Mouse (Mus musculus) lung, postnatal 36 days (tissue): ENCODE data around the gene Mthfd2.
A peak's percentile ranks its signal among the peaks of the same experiment; 100 is the strongest.

Experiments used
- DNase-seq: peaks from one replicate; pipeline ENCODE4 v3.0.0; 2022; ENCODE audit warnings: mixed read lengths

The Mthfd2 gene

DNA sequence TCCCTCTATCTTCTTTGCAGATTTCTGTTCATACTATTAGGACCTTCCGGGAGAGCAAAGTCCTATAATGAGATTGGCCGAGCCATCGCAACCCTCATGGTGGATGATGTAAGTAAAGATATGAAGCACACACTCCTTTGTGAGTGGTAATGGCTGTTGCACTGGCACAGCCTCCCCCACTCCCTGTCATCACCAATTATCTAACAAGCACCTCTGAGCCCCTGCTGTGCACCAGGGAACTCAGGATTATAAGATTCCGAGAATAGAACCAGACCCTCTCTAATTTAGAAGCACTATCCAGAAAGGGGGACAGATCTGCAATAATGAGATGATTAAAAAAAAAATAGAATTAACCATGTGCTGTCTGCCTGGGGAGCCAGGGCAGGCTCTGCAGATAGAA is 60.1 kb downstream of the Mthfd2 start:
- DNase-seq = no peak

DNA sequence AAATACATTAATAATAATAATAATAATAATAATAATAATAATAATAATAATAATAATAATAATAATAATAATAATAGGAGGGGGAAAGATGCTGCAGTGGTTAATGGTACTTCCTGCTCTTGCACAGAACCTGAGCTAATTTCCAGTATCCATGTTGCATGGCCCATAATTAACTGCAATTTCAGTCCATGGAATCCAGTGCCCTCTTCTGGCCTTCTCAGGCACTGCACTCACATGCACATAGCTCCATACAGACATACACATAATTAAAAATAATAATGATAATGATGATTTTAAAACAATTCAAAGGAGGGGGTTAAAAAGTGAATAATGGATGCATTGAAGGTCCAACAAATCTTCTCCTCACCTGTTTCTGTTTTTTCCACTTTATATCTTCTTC is 60.5 kb downstream of the Mthfd2 start:
- DNase-seq = peak; percentile 10

DNA sequence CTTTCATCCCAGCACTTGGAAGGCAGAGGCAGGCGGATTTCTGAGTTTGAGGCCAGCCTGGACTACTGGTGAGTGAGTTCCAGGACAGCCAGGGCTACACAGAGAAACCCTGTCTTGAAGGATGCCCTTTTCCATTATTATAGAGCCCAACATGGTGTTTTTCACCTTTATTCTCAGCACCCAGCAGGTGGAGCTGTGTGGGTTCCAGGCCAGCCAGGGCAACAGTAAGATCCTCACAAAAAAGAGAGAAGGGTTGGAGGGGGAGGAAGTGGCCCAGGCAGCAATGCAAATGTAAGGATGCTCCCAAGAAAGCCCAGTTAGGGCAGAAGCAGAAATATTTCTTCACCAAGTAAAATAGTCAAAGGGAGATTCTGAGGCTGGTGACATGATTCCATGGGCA is 61.2 kb downstream of the Mthfd2 start:
- no peak for DNase-seq
